Mouse (Mus musculus) intestine, postnatal 0 days (tissue): ENCODE data around the gene Sntb2. TPM values are rescaled to one million over a fixed set of nuclear protein-coding genes. Genes with fewer than 3 reads are reported as not detected.

Experiments
- ATAC-seq: fragments of 200-750 bp; cut with Nextera tagmentation; 2 replicates; pipeline ENCODE4 v1.8.0; 2017; ENCODE audit warnings: mild to moderate bottlenecking, moderate TSS enrichment, moderate library complexity
- H3K27ac ChIP-seq: fragments of 300-500 bp; sonication (generic); 2 replicates; pipeline ENCODE4 v1.5.1; 2014; ENCODE audit warnings: mild to moderate bottlenecking, low read depth, low read length, moderate library complexity
- H3K27me3 ChIP-seq: fragments of 300-500 bp; sonication (generic); replicated peaks from 2 replicates; pipeline ENCODE4 v1.6.1; 2014; ENCODE audit warnings: low read length, mixed read lengths; ENCODE audit not compliant: control insufficient read depth, insufficient read depth
- H3K36me3 ChIP-seq: fragments of 300-500 bp; sonication (generic); 2 replicates; pipeline ENCODE4 v1.6.1; 2014; ENCODE audit warnings: mild to moderate bottlenecking, moderate library complexity; ENCODE audit not compliant: control insufficient read depth, insufficient read depth
- H3K4me1 ChIP-seq: fragments of 300-500 bp; sonication (generic); replicated peaks from 2 replicates; pipeline ENCODE4 v1.6.1; 2014; ENCODE audit warnings: antibody characterized with exemption, low read length, mixed read lengths; ENCODE audit not compliant: control insufficient read depth, insufficient read depth
- H3K4me2 ChIP-seq: fragments of 300-500 bp; sonication (generic); replicated peaks from 2 replicates; pipeline ENCODE4 v1.6.1; 2014; ENCODE audit warnings: low read depth, mild to moderate bottlenecking, moderate library complexity
- H3K4me3 ChIP-seq: fragments of 300-500 bp; sonication (generic); 2 replicates; pipeline ENCODE4 v1.5.1; 2014; ENCODE audit warnings: low read depth, low read length
- H3K9ac ChIP-seq: fragments of 300-500 bp; sonication (generic); 2 replicates; pipeline ENCODE4 v1.6.1; 2014; ENCODE audit warnings: mild to moderate bottlenecking, low read depth, low read length
- H3K9me3 ChIP-seq: fragments of 300-500 bp; sonication (generic); 2 replicates; pipeline ENCODE4 v1.6.1; 2016; ENCODE audit warnings: mixed run types; ENCODE audit not compliant: control insufficient read depth
- CTCF ChIP-seq: sonication (generic); IDR thresholded peaks from 2 replicates; pipeline ENCODE4 v1.5.1; 2016; ENCODE audit warnings: low read depth, mild to moderate bottlenecking, control low read depth, antibody characterized with exemption, moderate library complexity
- WGBS: fragments of 180-500 bp; shearing (Covaris S2); extraction: QIAGEN DNeasy Blood & Tissue Kit; methylation state at CpG from one replicate; pipeline ENCODE4 v1.1.7; 2014; 5-methylcytosine and 5-hydroxymethylcytosine counted together
- polyA plus RNA-seq: library from polyadenylated mRNA; unstranded; fragments of >200 nt; fragmentation: Nextera tagmentation; extraction: Ambion mirVana; gene quantifications from 2 replicates; pipeline ENCODE4 v1.2.1, GENCODE M21; 2015

The Sntb2 gene
- polyA plus RNA-seq, 1 experiment from 2014 or later = 8.3 TPM

GRCm38 (mm10) chr8:106893481-106894156 is 41.9 kb upstream of the Sntb2 start, which contains the start of gene Utp4:
TSS of gene Utp4 (plus strand) at chr8:106893636.
- TF ChIP-seq CTCF = 0 out of 2 replicates have a peak, but pooled peaks have one; percentile 6

GRCm38 (mm10) chr8:106899473-106899872 is 36.1 kb upstream of the Sntb2 start:
- H3K4me2 ChIP-seq = no peak overlapping the region
- no peaks in the 10 kb centered on the region for H3K27me3 ChIP-seq
- no peak overlapping the region for H3K9ac ChIP-seq
- H3K4me3 ChIP-seq = no peak overlapping the region
- TF ChIP-seq CTCF = no peak
- H3K36me3 ChIP-seq = peaks cover 57% of the 10 kb centered on the region
- no peak overlapping the region for H3K27ac ChIP-seq
- ATAC-seq = peak; percentile 36
- 48% methylated on average over 5 of the region's 5 CpGs for WGBS
- no peaks in the 10 kb centered on the region for H3K4me1 ChIP-seq
- no peaks in the 10 kb centered on the region for H3K9me3 ChIP-seq

More at GRCm38 (mm10) chr8:106893481-106894156, 41.9 kb upstream of the Sntb2 start, which contains the start of gene Utp4:
- Histone ChIP-seq H3K9me3 (no peaks in the 10 kb centered on the region), H3K4me3 (peak within 1 kb of the TSS; percentile 99), H3K36me3 (peaks cover 12% of the 10 kb centered on the region), H3K4me2 (peak within 1 kb of the TSS; percentile 83), H3K4me1 (no peaks in the 10 kb centered on the region; the same call in 1 of the 2 replicates), H3K27me3 (no peaks in the 10 kb centered on the region), H3K9ac (peak within 1 kb of the TSS; percentile 93), H3K27ac (peak within 1 kb of the TSS; percentile 97)
- peak; percentile 92 for ATAC-seq
- WGBS = under 1% methylated on average over 63 of the region's 63 CpGs

GRCm38 (mm10) chr8:106905727-106906480 is 29.6 kb upstream of the Sntb2 start:
- no peak overlapping the region for H3K4me2 ChIP-seq
- ATAC-seq = no peak
- no peak overlapping the region for H3K27ac ChIP-seq
- no peaks in the 10 kb centered on the region for H3K9me3 ChIP-seq
- no peaks in the 10 kb centered on the region for H3K4me1 ChIP-seq
- H3K9ac ChIP-seq = no peak overlapping the region
- WGBS = 92% methylated on average over 17 of the region's 17 CpGs
- TF ChIP-seq CTCF = peak; percentile 82
- no peaks in the 10 kb centered on the region for H3K27me3 ChIP-seq
- H3K36me3 ChIP-seq = peaks cover 79% of the 10 kb centered on the region
- H3K4me3 ChIP-seq = no peak overlapping the region

GRCm38 (mm10) chr8:106906635-106907034 is 28.9 kb upstream of the Sntb2 start:
- Histone ChIP-seq H3K27ac (no peak overlapping the region), H3K9me3 (no peaks in the 10 kb centered on the region), H3K9ac (no peak overlapping the region), H3K27me3 (no peaks in the 10 kb centered on the region), H3K4me1 (no peaks in the 10 kb centered on the region), H3K4me2 (no peak overlapping the region), H3K36me3 (peaks cover 77% of the 10 kb centered on the region), H3K4me3 (no peak overlapping the region)
- WGBS = 88% methylated on average over 6 of the region's 6 CpGs
- TF ChIP-seq CTCF = no peak
- no peak for ATAC-seq

GRCm38 (mm10) chr8:106907450-106907849 is 28.1 kb upstream of the Sntb2 start:
- no peaks in the 10 kb centered on the region for H3K9me3 ChIP-seq
- no peak overlapping the region for H3K4me3 ChIP-seq
- 87% methylated on average over 6 of the region's 6 CpGs for WGBS
- no peak for TF ChIP-seq CTCF
- H3K27me3 ChIP-seq = no peaks in the 10 kb centered on the region
- H3K4me2 ChIP-seq = no peak overlapping the region
- H3K36me3 ChIP-seq = peaks cover 78% of the 10 kb centered on the region
- H3K4me1 ChIP-seq = no peaks in the 10 kb centered on the region
- no peak overlapping the region for H3K27ac ChIP-seq
- ATAC-seq = no peak
- no peak overlapping the region for H3K9ac ChIP-seq

GRCm38 (mm10) chr8:106908291-106908690 is 27.3 kb upstream of the Sntb2 start:
- no peak for ATAC-seq
- Histone ChIP-seq H3K9me3 (no peaks in the 10 kb centered on the region), H3K9ac (no peak overlapping the region), H3K4me3 (no peak overlapping the region), H3K4me1 (no peaks in the 10 kb centered on the region), H3K27me3 (no peaks in the 10 kb centered on the region), H3K4me2 (no peak overlapping the region), H3K36me3 (peaks cover 75% of the 10 kb centered on the region), H3K27ac (no peak overlapping the region)
- TF ChIP-seq CTCF = no peak
- WGBS = 89% methylated on average over 7 of the region's 7 CpGs
